Mouse (Mus musculus) heart, postnatal 4 days (tissue): ENCODE measurements around the gene Coro2a. TPM values are rescaled to one million over a fixed set of nuclear protein-coding genes. Genes with fewer than 3 reads are reported as not detected.

ENCODE experiments used
- DNase-seq: peaks from one replicate; pipeline ENCODE4 v3.0.0; 2021
- total RNA-seq, 2 experiments: library from RNA; stranded (reverse); gene quantifications; 2 replicates each; pipeline ENCODE4 v1.2.3; 2021

The Coro2a gene
- total RNA-seq, 2 experiments from 2014 or later, result 0.25 to 0.48 TPM

DNA sequence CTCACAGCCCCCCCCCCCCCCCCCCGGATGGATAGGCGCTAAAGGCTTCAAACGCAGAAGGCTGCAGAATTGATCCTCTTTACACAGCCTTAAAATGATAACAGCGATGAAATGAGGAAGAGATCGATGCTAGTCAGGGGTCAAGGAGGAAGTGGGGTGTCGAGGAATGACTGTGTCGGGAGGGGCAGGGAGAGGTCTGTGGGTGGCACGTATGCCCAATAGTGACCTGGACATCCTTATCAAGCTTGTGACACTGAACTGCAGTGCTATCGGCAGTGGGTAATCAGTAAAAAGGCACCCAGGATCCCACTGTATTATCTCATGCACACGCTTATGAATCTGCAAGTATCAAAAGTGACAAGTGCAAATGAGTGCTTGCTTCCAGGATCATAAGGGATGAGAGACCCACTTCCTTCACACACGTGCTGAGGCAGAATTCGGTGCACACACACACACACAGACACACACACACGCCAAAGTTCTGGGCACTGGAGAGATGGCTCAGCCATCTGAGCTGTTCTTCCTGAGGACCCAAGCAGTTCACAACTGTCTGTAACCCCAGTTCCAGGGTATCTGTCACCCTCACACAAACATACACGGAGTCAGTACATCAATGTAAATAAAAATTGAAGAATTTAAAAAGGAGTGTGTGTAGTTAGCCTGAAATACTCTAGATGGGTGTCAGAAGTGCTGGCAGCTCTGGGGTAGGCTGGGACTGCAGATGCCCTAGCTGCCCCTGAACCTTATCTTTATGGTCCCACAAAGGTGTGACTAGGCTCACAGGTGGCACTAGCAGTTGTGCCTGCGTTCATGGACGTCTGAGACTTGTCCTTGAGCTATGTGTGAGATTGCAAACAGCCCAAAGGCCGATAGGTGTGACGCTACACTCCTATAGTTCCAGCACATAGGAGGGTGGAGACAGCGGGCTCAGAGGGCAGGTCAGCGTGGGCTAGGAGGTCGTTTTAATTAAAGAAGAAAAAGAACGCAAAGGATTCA is 43.0 kb downstream of the Coro2a start:
- peak; percentile 0 for DNase-seq

- no peak for DNase-seq
Measured at GRCm38 (mm10) chr4:46556933-46557332, 45.1 kb downstream of the Coro2a start.

- no peak for DNase-seq
Measured at GRCm38 (mm10) chr4:46555762-46556161, 46.2 kb downstream of the Coro2a start.

DNA sequence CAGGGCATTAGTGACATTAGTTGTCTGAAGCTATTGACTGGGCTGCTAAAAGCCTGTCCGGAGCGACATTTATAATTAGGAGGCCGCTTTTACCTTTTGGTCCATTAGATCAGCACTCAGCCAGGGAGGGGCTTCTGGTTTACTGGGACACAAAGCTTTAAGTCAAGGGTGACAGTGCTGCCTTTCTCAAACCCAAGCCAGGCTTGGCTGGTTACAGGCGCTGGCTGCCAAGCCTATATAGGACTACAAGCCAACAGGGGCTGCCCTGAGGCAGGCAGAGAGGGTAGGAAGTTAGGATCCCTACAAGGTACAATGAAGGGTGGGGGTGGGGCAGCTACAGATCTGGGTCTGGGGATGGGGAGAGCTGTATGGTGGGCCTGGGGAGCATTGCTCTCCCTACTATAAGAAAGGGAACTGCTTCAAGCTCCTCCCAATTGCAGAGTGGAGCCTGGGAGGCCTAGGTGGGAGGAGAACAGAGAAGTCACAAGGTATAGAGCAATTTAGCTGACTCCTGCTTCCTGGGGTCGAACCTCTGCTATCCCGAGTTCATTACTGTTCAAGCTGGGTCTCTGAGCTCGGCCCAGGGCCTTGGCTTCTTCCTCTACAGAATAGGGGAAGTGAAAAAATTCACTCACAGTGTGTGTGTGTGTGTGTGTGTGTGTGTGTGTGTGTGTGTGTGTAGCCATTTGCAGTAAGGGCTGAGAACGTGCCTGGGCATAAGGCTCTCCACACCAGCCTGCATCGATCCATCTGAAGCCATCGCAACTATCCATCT is 47.5 kb downstream of the Coro2a start:
- DNase-seq, result no peak

- DNase-seq, result peak; percentile 34
Measured at GRCm38 (mm10) chr4:46553864-46554263, 48.1 kb downstream of the Coro2a start.

DNA sequence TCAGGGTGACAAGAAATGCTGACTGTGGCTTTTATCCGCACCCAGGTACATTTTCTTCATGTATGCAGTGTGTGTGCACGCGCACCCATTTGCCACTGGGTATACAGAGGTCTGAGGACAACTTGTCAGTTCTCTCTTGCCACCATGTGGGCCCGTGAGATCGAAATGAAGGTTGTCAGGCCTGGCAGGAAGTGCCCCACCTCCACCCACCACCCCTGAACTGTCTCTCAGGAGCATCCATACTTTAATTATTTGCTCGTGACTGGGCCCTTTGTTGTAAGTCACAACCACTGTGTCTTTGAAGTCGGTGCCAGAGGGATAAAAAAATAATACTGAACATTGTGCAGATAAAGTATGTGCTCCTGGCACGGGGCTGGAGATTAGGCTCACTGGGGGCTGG is 51.6 kb downstream of the Coro2a start:
- no peak for DNase-seq

- no peak for DNase-seq
Measured at GRCm38 (mm10) chr4:46549979-46550378, 52.0 kb downstream of the Coro2a start.

DNA sequence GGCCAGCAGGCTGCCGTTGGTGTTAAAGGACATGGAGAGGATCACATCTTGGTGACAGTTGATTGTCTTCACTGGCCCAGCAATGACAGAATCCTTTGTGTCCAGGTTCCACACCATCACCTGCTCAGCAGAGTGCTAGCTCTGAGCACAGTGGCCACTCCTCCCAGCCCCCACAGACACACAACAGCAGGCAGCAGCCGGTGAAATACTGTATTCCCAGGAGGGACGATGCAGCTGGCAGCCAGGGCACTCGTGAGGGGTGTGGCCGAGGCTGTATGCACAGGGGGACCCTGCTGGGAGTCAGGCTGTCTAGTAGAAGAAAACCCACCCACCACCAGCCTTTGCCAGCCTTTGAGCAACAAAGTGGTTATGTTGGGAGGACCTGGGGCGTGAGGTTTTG is 55.3 kb downstream of the Coro2a start:
- no peak for DNase-seq

DNA sequence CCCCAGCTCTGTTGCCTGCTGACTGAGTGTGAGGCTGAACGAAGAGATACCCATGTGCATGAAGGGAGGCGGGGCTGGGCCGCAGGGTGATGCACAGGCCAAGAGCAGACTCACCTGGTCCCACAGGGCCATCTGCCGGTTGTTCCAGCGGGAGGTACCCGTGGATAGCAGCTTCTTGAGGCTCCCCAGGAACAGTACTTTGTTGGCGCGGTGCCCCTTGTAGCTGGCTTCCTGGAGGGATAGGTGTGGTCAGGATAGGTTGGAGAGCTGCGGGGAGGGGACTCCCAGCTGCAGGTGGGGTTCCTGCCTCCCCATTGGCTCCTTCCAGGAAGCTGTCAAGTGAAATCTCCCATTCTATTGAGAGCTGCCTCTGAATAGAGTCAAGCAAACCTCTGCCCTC is 56.5 kb downstream of the Coro2a start:
- no peak for DNase-seq

DNA sequence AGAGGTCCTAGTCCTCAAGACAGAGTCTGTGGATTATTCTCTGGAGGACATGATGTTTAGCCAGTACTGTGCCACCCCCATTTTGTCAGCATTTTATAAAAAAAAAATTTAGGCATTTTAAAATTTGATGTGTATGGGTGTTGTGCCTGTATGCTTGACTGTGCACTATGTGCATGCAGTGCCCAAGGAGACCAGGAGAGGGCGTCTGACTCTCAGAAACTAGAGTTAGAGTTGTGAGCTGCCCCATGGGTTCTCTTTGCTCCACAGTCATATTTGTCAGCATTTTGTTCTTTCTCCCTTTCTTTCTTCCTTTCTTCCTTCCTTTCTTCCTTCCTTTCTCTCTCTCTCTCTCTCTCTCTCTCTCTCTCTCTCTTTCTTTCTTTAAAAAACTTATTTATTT is 57.7 kb downstream of the Coro2a start:
- no peak for DNase-seq

- no peak for DNase-seq
Measured at GRCm38 (mm10) chr4:46543366-46544050, 58.5 kb downstream of the Coro2a start.

- DNase-seq, result no peak
Measured at GRCm38 (mm10) chr4:46541707-46542106, 60.3 kb downstream of the Coro2a start.

DNA sequence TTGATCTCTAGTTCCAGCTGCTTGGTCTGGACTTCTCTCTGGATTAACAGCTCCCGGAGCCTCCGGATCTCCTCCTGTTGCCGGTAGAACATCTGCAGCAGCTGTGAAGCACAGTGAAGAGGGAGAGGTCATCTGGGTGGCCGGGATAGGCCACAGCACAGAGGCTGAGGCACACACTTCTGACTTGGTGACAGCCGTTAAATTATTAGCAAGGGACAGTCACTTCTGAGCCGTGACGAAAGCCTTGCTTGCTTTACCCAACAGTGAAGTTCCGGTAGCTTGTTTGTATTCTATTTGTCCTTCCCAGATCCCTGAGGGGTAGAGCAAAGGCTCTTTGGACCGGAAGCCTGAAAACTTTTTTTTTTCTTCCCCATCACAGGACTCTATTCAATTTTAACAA is 62.8 kb downstream of the Coro2a start:
- DNase-seq, result no peak

DNA sequence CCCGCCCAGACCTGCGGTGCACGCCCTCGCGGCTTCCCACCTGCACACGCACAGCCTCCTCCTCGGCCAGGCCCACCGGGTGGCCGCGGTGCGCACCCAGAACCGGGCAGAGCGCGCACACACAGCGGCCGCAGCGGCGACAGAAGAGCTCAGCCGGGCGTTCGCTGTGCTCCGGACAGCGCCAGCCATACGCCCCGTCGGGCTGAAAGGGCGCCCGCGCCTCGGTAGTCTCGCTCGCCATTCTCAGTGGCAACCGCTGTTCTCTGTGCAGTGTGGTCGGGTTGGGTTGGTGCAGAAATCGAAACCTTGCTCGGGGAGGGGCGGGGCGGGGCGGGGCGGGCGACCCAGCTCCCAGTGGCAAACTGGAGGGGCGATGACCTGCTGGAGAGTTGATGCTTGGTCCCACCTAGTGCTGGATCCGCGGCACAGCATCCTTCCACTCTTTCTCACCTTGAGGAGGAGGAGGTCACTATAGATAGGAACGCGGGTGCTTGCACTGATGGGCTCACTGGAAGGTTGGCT is 66.1 kb downstream of the Coro2a start, which contains the start of gene Trim14:
TSS of gene Trim14 (minus strand) at position 302 of the 522 bp plus-strand sequence.
- DNase-seq, result peak; percentile 39

DNA sequence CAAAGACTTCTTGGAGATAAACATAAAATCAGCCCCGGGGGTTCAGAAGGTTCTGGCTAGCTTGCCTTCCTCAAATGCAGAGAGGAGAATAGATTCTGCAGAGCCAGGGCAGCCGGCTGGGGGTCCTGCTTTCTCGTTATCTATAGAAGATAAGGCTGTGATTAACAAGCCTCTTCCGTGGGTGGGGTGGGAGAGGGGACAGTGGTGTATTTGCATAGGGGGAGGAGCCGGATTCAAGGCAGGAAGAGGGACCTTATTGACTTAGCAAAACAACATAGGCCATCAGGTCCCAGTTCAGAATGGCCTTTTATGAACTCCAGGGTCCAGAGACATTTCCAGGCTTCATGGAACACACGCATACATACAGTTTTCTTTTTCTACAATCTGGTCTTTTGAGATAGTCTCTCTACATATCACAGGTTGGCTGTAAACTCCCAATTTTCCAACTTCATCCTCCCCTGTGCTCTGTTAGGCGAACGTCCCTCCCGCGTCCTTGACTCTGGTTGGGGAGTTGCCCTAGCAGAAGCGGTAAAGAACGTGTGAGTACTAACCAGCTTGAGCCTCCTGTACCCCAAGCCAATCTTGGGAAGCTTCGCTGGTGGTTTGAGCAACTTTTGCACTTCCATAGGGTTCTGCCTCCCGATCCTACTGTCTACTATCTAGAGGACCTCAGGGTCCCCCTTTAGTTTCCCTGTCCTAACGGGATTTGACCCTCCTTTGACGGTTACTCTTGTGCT is 66.7 kb downstream of the Coro2a start:
- no peak for DNase-seq

DNA sequence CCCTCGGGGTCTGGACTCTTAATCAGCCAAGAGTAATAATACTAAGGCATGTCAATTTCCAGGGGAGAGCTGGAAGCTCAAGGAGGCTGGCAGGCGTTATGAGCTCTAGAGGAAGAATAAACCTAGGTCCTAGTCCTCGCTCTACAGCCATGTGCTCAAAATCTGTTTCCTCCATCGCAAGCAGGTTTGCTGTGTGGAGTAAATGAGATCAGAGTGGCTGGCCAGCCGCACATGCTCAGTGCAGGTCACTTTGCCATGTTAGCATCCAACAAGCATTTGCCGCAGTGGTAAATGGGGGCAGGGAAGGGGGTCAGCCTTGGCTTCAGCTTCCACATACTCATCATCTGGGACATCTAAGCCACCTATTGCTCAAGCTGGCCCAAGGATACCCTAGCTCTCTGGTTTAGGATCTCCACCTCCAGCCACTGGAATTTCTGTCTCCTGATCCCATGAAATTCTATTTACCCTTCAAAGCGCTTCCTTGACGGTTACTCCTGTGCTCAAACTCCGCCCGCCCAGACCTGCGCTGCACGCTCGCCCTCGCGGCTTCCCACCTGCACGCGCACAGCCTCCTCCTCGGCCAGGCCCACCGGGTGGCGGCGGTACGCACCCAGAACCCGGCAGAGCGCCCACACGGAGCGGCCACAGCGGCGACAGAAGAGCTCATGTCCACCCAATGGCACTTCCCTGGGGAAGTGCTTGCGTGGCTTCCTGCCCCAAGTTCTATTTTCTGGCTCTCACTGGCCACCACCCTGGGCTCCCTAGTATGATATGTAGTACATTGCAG is 67.9 kb downstream of the Coro2a start:
- no peak for DNase-seq

GRCm38 (mm10) chr4:46532926-46533325 is 69.1 kb downstream of the Coro2a start:
- DNase-seq, result no peak

DNA sequence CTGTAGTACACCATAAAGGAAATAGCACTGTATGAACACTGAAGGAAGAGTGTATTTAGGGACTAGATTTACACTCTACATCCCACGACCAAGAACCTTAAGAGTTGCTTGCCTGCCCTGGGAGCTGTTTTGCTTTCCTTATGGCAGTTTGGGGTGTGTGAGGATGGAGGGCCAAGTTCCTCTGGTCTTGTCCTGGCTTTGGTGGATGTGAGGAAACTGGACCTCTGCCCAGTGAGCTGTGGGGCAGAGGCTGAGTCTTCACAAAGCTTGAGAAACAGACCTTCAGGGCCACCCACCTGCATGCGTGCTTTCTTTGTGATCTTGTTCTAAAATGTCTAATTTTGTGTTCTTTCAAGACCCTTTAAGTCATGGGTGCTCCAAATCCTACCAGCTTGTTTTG is 69.5 kb downstream of the Coro2a start:
- DNase-seq, result no peak

DNA sequence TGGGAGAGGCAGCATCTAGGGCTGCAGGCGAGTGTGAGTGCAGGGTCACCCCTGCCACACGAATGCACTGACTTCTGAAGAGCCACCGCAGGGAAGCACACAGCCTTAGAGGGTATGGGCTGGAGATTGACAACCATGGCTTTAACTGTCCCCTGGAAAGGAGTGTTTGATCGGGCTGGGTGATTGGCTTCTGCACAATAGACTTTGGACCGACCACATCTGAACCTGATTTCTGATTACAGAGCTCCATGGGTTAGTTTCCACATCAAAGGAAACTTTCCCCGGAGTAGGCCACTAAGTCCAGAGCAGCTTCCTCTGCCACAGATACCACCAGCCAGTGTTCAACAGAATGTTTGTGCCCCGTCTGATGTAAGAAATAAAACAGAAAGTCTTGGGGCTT is 72.3 kb downstream of the Coro2a start:
- no peak for DNase-seq

DNA sequence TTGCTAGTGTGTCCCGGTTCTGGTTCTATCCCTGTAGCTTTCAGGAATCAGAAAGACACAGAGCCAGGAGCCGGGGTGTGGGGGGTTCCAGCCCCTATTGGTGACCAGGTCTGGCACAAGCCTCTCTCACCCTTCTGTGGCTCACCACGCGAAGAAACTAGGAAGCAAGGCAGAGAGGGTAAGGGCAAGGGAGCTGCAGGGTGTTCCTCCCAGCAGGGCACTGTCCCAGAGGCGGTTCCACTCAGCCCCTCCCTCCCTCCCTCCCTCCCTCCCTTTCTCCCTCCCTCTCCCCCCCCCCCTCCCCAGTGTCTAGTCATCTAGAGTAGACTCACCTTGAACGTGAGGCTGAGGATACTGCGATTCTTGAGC is 74.5 kb downstream of the Coro2a start:
- no peak for DNase-seq
